In genomic region chr11:120258896-120259689, GRCm38 (mm10) we compare ENCODE assay signal across 13 mouse cellular contexts. TPM values are rescaled to one million over a fixed set of nuclear protein-coding genes. Genes with fewer than 3 reads are reported as not detected.
A peak's percentile ranks its signal among the peaks of the same experiment; 100 is the strongest.
DNase-seq lines count a peak whose midpoint lies in the region; ATAC-seq lines count a peak whose summit lies in the region.
"Had no signal": no experiment of that assay in that cellular context is flagged by ENCODE, and none has a peak within 500 bp of the region (broad histone marks: within the 10 kb centered on the region; RNA-seq: fewer than 3 reads in every experiment).

No protein-coding gene starts in this region.

- H3K4me2 ChIP-seq in kidney, embryonic 16.5 days (replicated peaks; ENCODE audit: low read depth, low read length), result no peak overlapping the region
- peak overlapping the region; percentile 47 for H3K4me2 ChIP-seq in embryonic facial prominence, embryonic 13.5 days
- H3K4me2 ChIP-seq in liver, embryonic 11.5 days, result no peak overlapping the region

- peak; percentile 55 for DNase-seq in cerebellum, adult 11-12 months
- DNase-seq in cerebellum, postnatal 14 days, result no peak
- DNase-seq in kidney, postnatal 4 days, result no peak
- DNase-seq in mesoderm, embryonic 11.5 days (ENCODE audit: low read depth, low spot score), result peak; percentile 79
- DNase-seq in liver, embryonic 11.5 days (ENCODE audit: low spot score), result no peak
- DNase-seq: adrenal gland, postnatal 25 days; cerebellum, adult 8-10 months; thymus, postnatal 36 days had no signal

- no peaks in the 10 kb centered on the region for H3K9me3 ChIP-seq in kidney, embryonic 16.5 days (ENCODE audit: low read length)
- no peaks in the 10 kb centered on the region for H3K9me3 ChIP-seq in embryonic facial prominence, embryonic 13.5 days
- no peaks in the 10 kb centered on the region for H3K9me3 ChIP-seq in liver, embryonic 11.5 days (ENCODE audit: control insufficient read depth, low read length)
- H3K9me3 ChIP-seq: G1E had no signal

- H3K9ac ChIP-seq in kidney, embryonic 16.5 days (replicated peaks; ENCODE audit: low read length), result 0 out of 2 replicates have a peak overlapping the region, but pooled peaks have one; percentile 18
- H3K9ac ChIP-seq in embryonic facial prominence, embryonic 13.5 days, result 0 out of 2 replicates have a peak overlapping the region, but pooled peaks have one; percentile 7
- H3K9ac ChIP-seq in liver, embryonic 11.5 days (ENCODE audit: low read depth, low read length), result no peak overlapping the region

- H3K27me3 ChIP-seq in kidney, embryonic 16.5 days (ENCODE audit: insufficient read depth, low read length), result no peaks in the 10 kb centered on the region
- H3K27me3 ChIP-seq in embryonic facial prominence, embryonic 13.5 days, result no peaks in the 10 kb centered on the region
- no peaks in the 10 kb centered on the region for H3K27me3 ChIP-seq in liver, embryonic 11.5 days (replicated peaks; ENCODE audit: control insufficient read depth, insufficient read depth, low read length)

- 57% methylated on average over 12 of the region's 12 CpGs for WGBS in kidney, embryonic 16.5 days
- 31% methylated on average over 12 of the region's 12 CpGs for WGBS in embryonic facial prominence, embryonic 13.5 days
- 65% methylated on average over 12 of the region's 12 CpGs for WGBS in liver, embryonic 11.5 days

- peaks cover 85% of the 10 kb centered on the region for H3K4me1 ChIP-seq in kidney, embryonic 16.5 days (ENCODE audit: insufficient read depth, low read length)
- H3K4me1 ChIP-seq in embryonic facial prominence, embryonic 13.5 days, result peaks cover 100% of the 10 kb centered on the region
- H3K4me1 ChIP-seq in liver, embryonic 11.5 days (replicated peaks; ENCODE audit: control insufficient read depth, insufficient read depth, low read length), result peaks cover 40% of the 10 kb centered on the region

- no peaks in the 10 kb centered on the region for H3K36me3 ChIP-seq in kidney, embryonic 16.5 days (ENCODE audit: insufficient read depth, low read length)
- peaks cover 17% of the 10 kb centered on the region; the same call in 1 of the 2 replicates for H3K36me3 ChIP-seq in embryonic facial prominence, embryonic 13.5 days
- H3K36me3 ChIP-seq in liver, embryonic 11.5 days (ENCODE audit: control insufficient read depth, insufficient read depth, low read length), result peaks cover 7% of the 10 kb centered on the region; the same call in 1 of the 2 replicates
- H3K36me3 ChIP-seq: G1E had no signal

- ATAC-seq in kidney, embryonic 16.5 days (ENCODE audit: low FRiP score, low TSS enrichment), result no peak
- ATAC-seq in embryonic facial prominence, embryonic 13.5 days (ENCODE audit: insufficient number of reproducible peaks, insufficient read depth, low FRiP score, low TSS enrichment, low read depth), result peak; percentile 38; the same call in 1 of the 2 replicates
- ATAC-seq in megakaryocyte-erythroid progenitor cell, adult 5-6 weeks (replicated peaks; ENCODE audit: low FRiP score, low TSS enrichment, poor library complexity, severe bottlenecking), result no peak
- no peak for ATAC-seq in liver, embryonic 11.5 days (replicated peaks; ENCODE audit: low FRiP score)
- ATAC-seq: inflammation-experienced regulatory T-cells, adult 6 months had no signal

- H3K4me3 ChIP-seq in kidney, embryonic 16.5 days (ENCODE audit: low read length), result no peak overlapping the region
- peak overlapping the region; percentile 19; the same call in 1 of the 2 replicates for H3K4me3 ChIP-seq in embryonic facial prominence, embryonic 13.5 days
- no peak overlapping the region for H3K4me3 ChIP-seq in liver, embryonic 11.5 days (ENCODE audit: low read depth, low read length)

- H3K27ac ChIP-seq in kidney, embryonic 16.5 days (ENCODE audit: low read length), result 0 out of 2 replicates have a peak overlapping the region, but pooled peaks have one; percentile 21
- peak overlapping the region; percentile 89 for H3K27ac ChIP-seq in embryonic facial prominence, embryonic 13.5 days
- H3K27ac ChIP-seq in liver, embryonic 11.5 days (ENCODE audit: low read depth, low read length), result no peak overlapping the region

RNA-seq across cellular contexts. Expression of gene Bahcc1, which starts 26.3 kb away (rescaled TPM):
- polyA plus RNA-seq in kidney, embryonic 16.5 days (2015; fragmentation: Nextera tagmentation; extraction: Ambion mirVana), result 13.2 and 14.2 TPM in 2 replicates
- polyA plus RNA-seq in embryonic facial prominence, embryonic 13.5 days (2015; fragmentation: Nextera tagmentation; extraction: Ambion mirVana), result 13.1 and 13.9 TPM in 2 replicates
- total RNA-seq in megakaryocyte-erythroid progenitor cell, adult 5-6 weeks (2014; fragmentation: Nextera tagmentation), result 25.6 and 30.1 TPM in 2 replicates
- 6.7 and 7.0 TPM in 2 replicates for total RNA-seq in megakaryocyte-erythroid progenitor cell, adult 5-6 weeks (2017)
- polyA plus RNA-seq in liver, embryonic 11.5 days (2014; fragmentation: Nextera tagmentation; extraction: Ambion mirVana), result 6.7 and 8.8 TPM in 2 replicates
- polyA plus RNA-seq: inflammation-experienced regulatory T-cells, adult 6 months had no signal

Comparison
In these comparisons a context has a peak if more than half of its experiments do, and no peak if none do; other contexts are left out.
1. DNase-seq: peak in cerebellum, adult 11-12 months (single experiment) and mesoderm, embryonic 11.5 days (single experiment); none in cerebellum, postnatal 14 days (0 of 2), kidney, postnatal 4 days (0 of 2) and liver, embryonic 11.5 days (single experiment).